Mouse (Mus musculus): ENCODE data around the gene Vps8.

DNA sequence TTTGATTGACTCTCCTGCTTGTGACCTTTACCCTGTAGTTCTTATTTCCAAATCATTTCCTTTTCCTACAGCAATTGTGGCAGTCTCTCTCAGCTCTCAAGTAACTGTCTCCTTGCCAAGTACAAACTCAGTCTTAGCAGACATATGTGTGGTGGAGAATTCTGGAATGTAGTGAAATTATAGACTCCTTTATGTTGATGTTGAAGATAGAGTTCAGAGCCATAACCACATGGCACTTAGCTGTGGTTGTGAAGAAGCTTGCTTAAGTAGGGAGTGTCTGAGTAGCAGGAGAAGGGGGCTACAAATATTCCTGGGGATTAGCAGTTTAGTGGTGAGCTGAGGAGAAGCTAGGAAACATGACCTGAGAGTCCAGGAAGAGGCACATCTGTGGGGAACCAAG is 18.1 kb downstream of the Vps8 start:
- TF ChIP-seq E2F4 (IDR thresholded peaks at IDR 0.05; ENCODE audit: insufficient read depth), result no peak
- no peak for TF ChIP-seq POLR2A (IDR thresholded peaks at IDR 0.05; ENCODE audit: insufficient read length, low read depth)
- TF ChIP-seq POLR2AphosphoS2 (IDR thresholded peaks at IDR 0.05; ENCODE audit: insufficient read length, low read depth), result no peak
- TF ChIP-seq MYOD1 (IDR thresholded peaks at IDR 0.05; ENCODE audit: control insufficient read depth in 1 of 3, insufficient read length in 2 of 3, low read depth in 2 of 3), result no peak
